Comparison of ENCODE assay signal across 10 mouse cellular contexts in genomic region chr13:95959651-95960476, GRCm38 (mm10).
DNase-seq lines count a peak whose midpoint lies in the region; ATAC-seq and TF ChIP-seq lines count a peak whose summit lies in the region.
"Had no signal": no experiment of that assay in that cellular context is flagged by ENCODE, and none has a peak within 500 bp of the region (broad histone marks: within the 10 kb centered on the region; RNA-seq: fewer than 3 reads in every experiment).

No protein-coding gene starts in this region.

- intact Hi-C loops in left cerebral cortex, postnatal 25 days (cut with DNase I) = loop anchor here (5.0 to 10.0 kb wide), 4 partner anchors 68 to 395 kb away; partner anchors contain the start of gene Iqgap2

- peak overlapping the region; percentile 59 for H3K4me3 ChIP-seq in heart, embryonic 10.5 days
- H3K4me3 ChIP-seq in spleen, adult 2 months (ENCODE audit: extremely low read depth, insufficient read depth, insufficient read length) = no peak overlapping the region
- H3K4me3 ChIP-seq in liver, embryonic 14.5 days (ENCODE audit: insufficient read depth in 1 of 2, low read depth in 2 of 2, low read length in 2 of 2) = peak overlapping the region in 1 of 2 experiments; percentile 20; a peak in 1 of 4 replicates

- peak overlapping the region; percentile 65 for H3K27ac ChIP-seq in heart, embryonic 10.5 days
- H3K27ac ChIP-seq in spleen, adult 2 months (ENCODE audit: insufficient read depth, low read length) = peak overlapping the region; percentile 89
- no peak overlapping the region for H3K27ac ChIP-seq in liver, embryonic 14.5 days

- H3K27me3 ChIP-seq in heart, embryonic 10.5 days (ENCODE audit: insufficient read depth, poor library complexity, severe bottlenecking) = peaks cover 6% of the 10 kb centered on the region; the same call in 1 of the 2 replicates
- H3K27me3 ChIP-seq in spleen, adult 2 months (ENCODE audit: control insufficient read depth, insufficient read depth, low read length) = no peaks in the 10 kb centered on the region
- H3K27me3 ChIP-seq in liver, embryonic 14.5 days (ENCODE audit: control insufficient read depth, insufficient read depth, low read length) = no peaks in the 10 kb centered on the region
- H3K27me3 ChIP-seq: CH12.LX had no signal

- no peak for TF ChIP-seq CTCF in spleen, adult 2 months (IDR thresholded peaks at IDR 0.05; ENCODE audit: extremely low read depth, insufficient read depth, insufficient read length, insufficient replicate concordance)
- TF ChIP-seq CTCF in liver, embryonic 14.5 days (IDR thresholded peaks at IDR 0.05; ENCODE audit: low read depth) = no peak

- no peak for TF ChIP-seq EP300 in liver, embryonic 14.5 days (IDR thresholded peaks at IDR 0.05; ENCODE audit: low read depth)

- WGBS in heart, embryonic 10.5 days = 4% methylated on average over 14 of the region's 14 CpGs
- WGBS in spleen, adult 2 months = 50% methylated on average over 14 of the region's 14 CpGs
- 22% methylated on average over 14 of the region's 14 CpGs for WGBS in liver, embryonic 14.5 days (ENCODE audit: insufficient replicate concordance)

- no peaks in the 10 kb centered on the region for H3K36me3 ChIP-seq in heart, embryonic 10.5 days
- H3K36me3 ChIP-seq in spleen, adult 2 months (ENCODE audit: control insufficient read depth, insufficient read depth, low read length) = no peaks in the 10 kb centered on the region
- H3K36me3 ChIP-seq in liver, embryonic 14.5 days (replicated peaks; ENCODE audit: control insufficient read depth, insufficient read depth, low read depth) = no peaks in the 10 kb centered on the region

- no peaks in the 10 kb centered on the region for H3K9me3 ChIP-seq in heart, embryonic 10.5 days
- H3K9me3 ChIP-seq in liver, embryonic 14.5 days (ENCODE audit: control insufficient read depth, low read length) = no peaks in the 10 kb centered on the region

- H3K4me1 ChIP-seq in heart, embryonic 10.5 days = peaks cover 43% of the 10 kb centered on the region
- H3K4me1 ChIP-seq in spleen, adult 2 months (ENCODE audit: control insufficient read depth, insufficient read depth, insufficient read length) = peaks cover 11% of the 10 kb centered on the region; the same call in 1 of the 2 replicates
- peaks cover 34 to 49% of the 10 kb centered on the region in 2 experiments for H3K4me1 ChIP-seq in liver, embryonic 14.5 days (replicated peaks; ENCODE audit: control insufficient read depth in 2 of 2, insufficient read depth in 2 of 2, low read length in 1 of 2)

- no peak for ATAC-seq in liver, embryonic 14.5 days (ENCODE audit: insufficient read depth)

- H3K9ac ChIP-seq in liver, embryonic 14.5 days (replicated peaks) = peak overlapping the region; percentile 45

- peak overlapping the region; percentile 87 for H3K4me2 ChIP-seq in liver, embryonic 14.5 days (ENCODE audit: low read depth)

- TF ChIP-seq POLR2A in spleen, adult 2 months (IDR thresholded peaks at IDR 0.05; ENCODE audit: low read depth, low read length) = no peak

- no peak for DNase-seq in heart, embryonic 10.5 days (ENCODE audit: low spot score)
- DNase-seq in heart, adult 9 months (ENCODE audit: low spot score in 2 of 2) = no peak
- DNase-seq in spleen, adult 2 months (ENCODE audit: low read depth in 1 of 2, low spot score in 2 of 2) = no peak
- DNase-seq in spleen, adult 18-20 months = no peak
- no peak for DNase-seq in liver, embryonic 14.5 days (ENCODE audit: low read depth in 3 of 3, low spot score in 3 of 3)
- peak; percentile 60 for DNase-seq in thymus, postnatal 4 days
- no peak for DNase-seq in left cerebral cortex, postnatal 25 days (ENCODE audit: low spot score in 2 of 2)
- no peak for DNase-seq in B cell, adult 2 months
- DNase-seq: cerebellum, adult 11 months had no signal
